ENCODE assay signal across 16 mouse cellular contexts in genomic region chr1:90397355-90397754, GRCm38 (mm10).
DNase-seq lines count a peak whose midpoint lies in the region; ATAC-seq lines count a peak whose summit lies in the region.
"Had no signal": no experiment of that assay in that cellular context is flagged by ENCODE, and none has a peak within 500 bp of the region (broad histone marks: within the 10 kb centered on the region; RNA-seq: fewer than 3 reads in every experiment).

No protein-coding gene starts in this region.

- H3K4me2 ChIP-seq in forebrain, embryonic 12.5 days, result no peak overlapping the region
- H3K4me2 ChIP-seq in forebrain, embryonic 16.5 days (ENCODE audit: low read length), result no peak overlapping the region
- H3K4me2 ChIP-seq in neural tube, embryonic 15.5 days, result no peak overlapping the region
- H3K4me2 ChIP-seq: heart, embryonic 13.5 days; midbrain, embryonic 12.5 days had no signal

- 38% methylated on average over 5 of the region's 5 CpGs for WGBS in forebrain, embryonic 12.5 days
- WGBS in forebrain, embryonic 16.5 days, result 21% methylated on average over 5 of the region's 5 CpGs
- 28% methylated on average over 5 of the region's 5 CpGs for WGBS in neural tube, embryonic 15.5 days

- no peak for ATAC-seq in forebrain, embryonic 12.5 days (ENCODE audit: low FRiP score)
- ATAC-seq in forebrain, embryonic 16.5 days, result no peak
- ATAC-seq in neural tube, embryonic 15.5 days (ENCODE audit: low FRiP score), result no peak
- ATAC-seq: intestine, postnatal 0 days had no signal

- peak; percentile 29 for DNase-seq in layer of hippocampus, adult 9-11 months
- no peak for DNase-seq in layer of hippocampus, postnatal 36 days
- DNase-seq in forelimb bud, embryonic 11.5 days (ENCODE audit: low read depth, low spot score), result peak; percentile 34
- DNase-seq in right cerebral cortex, adult 2 months (ENCODE audit: low spot score in 2 of 2), result no peak
- DNase-seq in heart, postnatal 36 days, result no peak
- DNase-seq: adrenal gland, adult 8-10 months; cerebellum, postnatal 36 days; gastrocnemius, postnatal 14 days; right cerebral cortex, adult 18-20 months had no signal

- intact Hi-C loops in heart, postnatal 36 days (cut with DNase I), result no loop called here

- peaks cover 9% of the 10 kb centered on the region for H3K4me1 ChIP-seq in forebrain, embryonic 12.5 days
- no peaks in the 10 kb centered on the region; the same call in 1 of the 2 replicates for H3K4me1 ChIP-seq in forebrain, embryonic 16.5 days (replicated peaks; ENCODE audit: control insufficient read depth, insufficient read depth, low read length)
- peaks cover 13% of the 10 kb centered on the region for H3K4me1 ChIP-seq in neural tube, embryonic 15.5 days

- 0 out of 2 replicates have a peak overlapping the region, but pooled peaks have one; percentile 26 for H3K27ac ChIP-seq in forebrain, embryonic 12.5 days
- H3K27ac ChIP-seq in forebrain, embryonic 16.5 days (ENCODE audit: low read length), result no peak overlapping the region
- peak overlapping the region; percentile 18; the same call in 1 of the 2 replicates for H3K27ac ChIP-seq in neural tube, embryonic 15.5 days (replicated peaks)
- H3K27ac ChIP-seq: hindbrain, embryonic 10.5 days; midbrain, embryonic 12.5 days had no signal

- H3K9ac ChIP-seq in forebrain, embryonic 12.5 days, result no peak overlapping the region
- H3K9ac ChIP-seq in forebrain, embryonic 16.5 days (replicated peaks; ENCODE audit: low read depth, low read length), result no peak overlapping the region
- H3K9ac ChIP-seq in neural tube, embryonic 15.5 days (replicated peaks), result no peak overlapping the region
- H3K9ac ChIP-seq: heart, embryonic 13.5 days; midbrain, embryonic 12.5 days had no signal

- H3K36me3 ChIP-seq in forebrain, embryonic 12.5 days (replicated peaks), result no peaks in the 10 kb centered on the region
- no peaks in the 10 kb centered on the region for H3K36me3 ChIP-seq in forebrain, embryonic 16.5 days (ENCODE audit: control insufficient read depth, insufficient read depth)
- no peaks in the 10 kb centered on the region for H3K36me3 ChIP-seq in neural tube, embryonic 15.5 days
- H3K36me3 ChIP-seq: heart, embryonic 13.5 days; hindbrain, embryonic 10.5 days; midbrain, embryonic 12.5 days had no signal

- no peak overlapping the region for H3K4me3 ChIP-seq in forebrain, embryonic 12.5 days (replicated peaks)
- H3K4me3 ChIP-seq in forebrain, embryonic 16.5 days (replicated peaks; ENCODE audit: low read length), result no peak overlapping the region
- H3K4me3 ChIP-seq in neural tube, embryonic 15.5 days (replicated peaks), result no peak overlapping the region
- H3K4me3 ChIP-seq: heart, embryonic 13.5 days; hindbrain, embryonic 10.5 days; midbrain, embryonic 12.5 days had no signal

- no peaks in the 10 kb centered on the region for H3K9me3 ChIP-seq in forebrain, embryonic 12.5 days
- no peaks in the 10 kb centered on the region for H3K9me3 ChIP-seq in forebrain, embryonic 16.5 days (ENCODE audit: control insufficient read depth, low read length)
- no peaks in the 10 kb centered on the region for H3K9me3 ChIP-seq in neural tube, embryonic 15.5 days (replicated peaks)
- H3K9me3 ChIP-seq: heart, embryonic 13.5 days; hindbrain, embryonic 10.5 days; midbrain, embryonic 12.5 days had no signal

- H3K27me3 ChIP-seq in forebrain, embryonic 12.5 days, result no peaks in the 10 kb centered on the region
- no peaks in the 10 kb centered on the region for H3K27me3 ChIP-seq in forebrain, embryonic 16.5 days (replicated peaks; ENCODE audit: control insufficient read depth, insufficient read depth, low read length)
- no peaks in the 10 kb centered on the region for H3K27me3 ChIP-seq in neural tube, embryonic 15.5 days (replicated peaks)
- H3K27me3 ChIP-seq: heart, embryonic 13.5 days; midbrain, embryonic 12.5 days had no signal

Comparison
In these comparisons a context has a peak if more than half of its experiments do, and no peak if none do; other contexts are left out.
1. DNase-seq: peak in layer of hippocampus, adult 9-11 months (single experiment) and forelimb bud, embryonic 11.5 days (single experiment); none in layer of hippocampus, postnatal 36 days (0 of 2), right cerebral cortex, adult 2 months (0 of 2) and heart, postnatal 36 days (0 of 2).